Mouse (Mus musculus) bone marrow macrophage, adult 2 months (primary cell): ENCODE measurements around the gene Psma3. TPM values are rescaled to one million over a fixed set of nuclear protein-coding genes. Genes with fewer than 3 reads are reported as not detected.
A peak's percentile ranks its signal among the peaks of the same experiment; 100 is the strongest.

Experiments used
- H3K27ac ChIP-seq: 2 replicates; pipeline ENCODE4 v1.5.1; 2012; ENCODE audit warnings: low read depth, low read length; ENCODE audit not compliant: insufficient read depth
- H3K4me1 ChIP-seq: 2 replicates; pipeline ENCODE4 v1.6.1; 2012; ENCODE audit warnings: low read length; ENCODE audit not compliant: control insufficient read depth, insufficient read depth
- H3K4me3 ChIP-seq: 2 replicates; pipeline ENCODE4 v1.5.1; 2012; ENCODE audit warnings: mild to moderate bottlenecking, low read length, moderate library complexity; ENCODE audit not compliant: insufficient read depth
- CTCF ChIP-seq: IDR thresholded peaks from 2 replicates; pipeline ENCODE4 v1.5.1; 2012; ENCODE audit warnings: low read depth, mild to moderate bottlenecking, low read length, moderate library complexity
- POLR2A ChIP-seq: IDR thresholded peaks from 2 replicates; pipeline ENCODE4 v1.6.1; 2012; ENCODE audit warnings: mild to moderate bottlenecking, low read depth, low read length, borderline replicate concordance
- polyA plus RNA-seq: library from polyadenylated mRNA; stranded (reverse); fragments of >200 nt; gene quantifications from 2 replicates; pipeline ENCODE4 v1.2.4, GENCODE M21; 2012; ENCODE audit not compliant: missing spikeins, insufficient read depth, insufficient read length

The Psma3 gene
- polyA plus RNA-seq, 1 experiment: 153 TPM

DNA sequence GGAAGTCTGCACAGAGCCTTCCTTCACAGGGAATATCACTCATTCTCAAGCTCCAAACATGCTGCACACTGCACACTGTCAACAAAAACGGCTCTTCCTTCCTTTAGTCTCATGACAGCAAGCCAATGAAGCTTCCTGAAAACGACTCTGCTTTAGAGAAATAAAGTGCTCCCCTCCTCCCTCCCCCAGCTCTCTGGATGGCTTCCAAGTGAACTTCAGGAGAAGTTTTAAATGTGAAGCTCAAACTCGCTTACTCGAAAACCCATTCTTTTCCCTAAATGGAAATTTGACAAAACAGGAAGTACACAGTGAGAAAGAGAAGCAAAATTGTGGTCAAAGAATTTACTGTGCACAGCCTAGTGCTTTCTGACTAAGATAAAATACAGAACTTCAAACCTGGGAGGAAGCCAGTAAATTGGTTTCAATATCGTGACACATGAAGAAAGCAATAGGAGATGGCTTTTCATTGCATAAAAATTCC lies 25.0 kb downstream of the Psma3 start:
- H3K4me1 ChIP-seq: peaks cover 48% of the 10 kb centered on the region
- TF ChIP-seq CTCF: no peak
- H3K27ac ChIP-seq: peak overlapping the region; percentile 100
- peak overlapping the region; percentile 43 for H3K4me3 ChIP-seq

- H3K27ac ChIP-seq: peak overlapping the region; percentile 100
- H3K4me1 ChIP-seq: peaks cover 55% of the 10 kb centered on the region
- peak overlapping the region; percentile 31 for H3K4me3 ChIP-seq
- TF ChIP-seq POLR2A: no peak
- TF ChIP-seq CTCF: no peak
Measured at GRCm38 (mm10) chr12:71000344-71000743, 25.9 kb downstream of the Psma3 start.

DNA sequence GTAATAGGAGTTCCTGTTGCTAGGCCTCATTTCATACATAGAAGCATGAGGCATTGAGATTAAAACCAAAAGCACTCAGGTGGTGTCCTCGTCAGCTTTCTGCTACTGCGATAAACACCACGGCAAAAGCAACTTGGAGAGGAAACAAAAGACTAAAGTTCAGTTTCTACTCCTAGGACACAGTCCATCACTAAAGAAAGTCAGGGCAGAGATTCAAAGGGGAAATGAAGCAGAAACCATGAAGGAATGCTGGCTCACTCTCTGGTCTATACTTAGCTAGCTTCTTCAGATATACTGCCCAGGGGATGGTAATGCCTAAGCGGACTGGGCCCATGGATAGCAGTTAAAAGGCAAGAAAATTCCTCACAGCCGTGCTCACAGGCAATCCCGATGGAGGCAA lies 27.0 kb downstream of the Psma3 start:
- peak overlapping the region; percentile 33 for H3K27ac ChIP-seq
- TF ChIP-seq POLR2A (no peak), CTCF (no peak)
- H3K4me1 ChIP-seq: peaks cover 64% of the 10 kb centered on the region
- H3K4me3 ChIP-seq: no peak overlapping the region

- no peak overlapping the region for H3K4me3 ChIP-seq
- peak overlapping the region; percentile 11 for H3K27ac ChIP-seq
- TF ChIP-seq CTCF: no peak
- no peak for TF ChIP-seq POLR2A
- peaks cover 65% of the 10 kb centered on the region for H3K4me1 ChIP-seq
Measured at GRCm38 (mm10) chr12:71003760-71004426, 29.5 kb downstream of the Psma3 start.

DNA sequence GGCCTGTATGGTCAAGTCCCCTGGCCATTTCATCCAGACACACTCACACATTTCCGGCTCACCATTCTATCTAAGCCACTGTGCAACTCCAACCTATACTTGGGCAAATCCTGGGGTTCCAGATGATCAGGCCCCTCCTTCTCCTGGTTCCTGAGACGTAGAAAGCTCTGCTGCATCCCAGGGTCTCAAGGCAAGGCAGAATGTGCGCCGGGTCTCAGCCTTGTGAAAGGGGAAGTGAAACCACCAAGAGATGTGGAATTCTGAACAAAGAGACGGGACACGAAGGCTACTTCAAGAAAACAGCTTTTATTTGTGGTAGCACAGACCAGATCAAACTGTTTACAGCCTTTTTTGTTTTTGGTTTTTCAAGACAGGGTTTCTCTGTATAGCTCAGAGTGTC lies 31.7 kb downstream of the Psma3 start:
- Histone ChIP-seq H3K4me1 (peaks cover 53% of the 10 kb centered on the region), H3K27ac (peak overlapping the region; percentile 63)
- TF ChIP-seq POLR2A: no peak
- no peak for TF ChIP-seq CTCF

DNA sequence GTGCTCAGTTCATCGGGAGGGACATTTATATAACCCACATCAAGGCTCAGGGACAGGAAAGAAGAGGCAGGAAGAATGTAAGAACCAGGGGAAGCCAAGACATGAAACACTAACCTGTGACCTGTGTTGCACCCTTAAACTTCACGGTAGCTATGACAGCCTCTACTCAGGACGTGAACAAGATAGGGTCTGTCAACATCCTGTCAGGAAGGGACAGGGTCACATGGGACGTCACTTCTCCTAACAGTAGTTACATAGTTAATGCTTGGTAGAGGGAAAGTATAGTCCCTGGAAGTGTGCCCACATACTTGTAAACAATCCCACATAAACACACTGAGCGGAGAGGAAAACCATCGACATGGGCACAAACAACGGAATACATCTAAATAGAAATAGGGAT lies 32.5 kb downstream of the Psma3 start:
- TF ChIP-seq POLR2A (no peak), CTCF (no peak)
- Histone ChIP-seq H3K27ac (peak overlapping the region; percentile 60), H3K4me1 (peaks cover 46% of the 10 kb centered on the region), H3K4me3 (no peak overlapping the region)

More for the DNA sequence above, 31.7 kb downstream of the Psma3 start:
- H3K4me3 ChIP-seq: no peak overlapping the region

DNA sequence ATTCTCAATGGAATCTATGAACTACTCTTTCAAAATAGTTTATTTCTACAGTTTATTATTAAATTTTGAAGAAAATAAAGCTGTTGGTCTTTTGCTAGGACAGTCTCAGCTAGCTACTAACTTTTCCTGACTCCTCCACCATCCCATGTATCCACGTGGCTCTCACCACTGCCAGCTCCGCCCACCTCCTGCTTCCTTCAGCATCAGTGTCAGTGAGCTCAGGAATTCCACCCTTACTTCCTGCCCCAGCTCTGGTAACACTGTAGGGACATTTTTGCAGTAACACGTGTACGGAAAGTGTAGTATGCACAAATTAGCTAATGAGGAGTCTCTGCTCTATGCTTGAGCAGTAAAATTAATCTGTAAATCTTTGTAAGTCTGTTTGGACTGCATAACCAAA lies 35.3 kb downstream of the Psma3 start:
- Histone ChIP-seq H3K4me3 (no peak overlapping the region), H3K4me1 (peaks cover 41% of the 10 kb centered on the region), H3K27ac (no peak overlapping the region)
- no peak for TF ChIP-seq CTCF
- TF ChIP-seq POLR2A: no peak

DNA sequence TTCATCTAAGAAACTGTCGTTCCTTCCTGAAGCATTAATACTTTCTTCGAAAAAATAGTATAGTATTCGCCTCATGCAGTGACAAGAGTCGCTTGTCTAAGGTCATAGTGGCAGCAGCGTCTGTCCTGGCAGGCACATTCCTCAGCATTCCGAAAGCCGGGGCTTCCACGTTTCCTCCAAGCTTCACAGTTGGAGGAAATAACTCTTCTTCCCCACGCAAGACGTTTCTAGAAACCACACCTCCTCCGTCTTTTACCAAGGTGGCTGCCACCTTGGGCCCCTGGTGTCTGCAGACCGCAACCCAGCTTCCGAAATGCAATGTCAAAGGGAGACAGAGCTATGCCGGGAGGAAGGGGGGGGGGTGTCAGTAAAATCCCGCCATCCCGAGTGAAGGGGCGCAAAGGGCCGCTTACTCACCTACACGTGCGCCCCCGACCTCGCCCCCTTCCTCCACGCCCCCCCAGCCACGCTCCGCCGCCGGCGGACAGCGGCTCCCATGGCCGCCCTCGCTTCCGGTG lies 40.5 kb downstream of the Psma3 start:
- Histone ChIP-seq H3K27ac (peak overlapping the region; percentile 96), H3K4me3 (peak overlapping the region; percentile 90), H3K4me1 (peaks cover 12% of the 10 kb centered on the region)
- TF ChIP-seq POLR2A: no peak
- TF ChIP-seq CTCF: 0 out of 2 replicates have a peak, but pooled peaks have one; percentile 9

DNA sequence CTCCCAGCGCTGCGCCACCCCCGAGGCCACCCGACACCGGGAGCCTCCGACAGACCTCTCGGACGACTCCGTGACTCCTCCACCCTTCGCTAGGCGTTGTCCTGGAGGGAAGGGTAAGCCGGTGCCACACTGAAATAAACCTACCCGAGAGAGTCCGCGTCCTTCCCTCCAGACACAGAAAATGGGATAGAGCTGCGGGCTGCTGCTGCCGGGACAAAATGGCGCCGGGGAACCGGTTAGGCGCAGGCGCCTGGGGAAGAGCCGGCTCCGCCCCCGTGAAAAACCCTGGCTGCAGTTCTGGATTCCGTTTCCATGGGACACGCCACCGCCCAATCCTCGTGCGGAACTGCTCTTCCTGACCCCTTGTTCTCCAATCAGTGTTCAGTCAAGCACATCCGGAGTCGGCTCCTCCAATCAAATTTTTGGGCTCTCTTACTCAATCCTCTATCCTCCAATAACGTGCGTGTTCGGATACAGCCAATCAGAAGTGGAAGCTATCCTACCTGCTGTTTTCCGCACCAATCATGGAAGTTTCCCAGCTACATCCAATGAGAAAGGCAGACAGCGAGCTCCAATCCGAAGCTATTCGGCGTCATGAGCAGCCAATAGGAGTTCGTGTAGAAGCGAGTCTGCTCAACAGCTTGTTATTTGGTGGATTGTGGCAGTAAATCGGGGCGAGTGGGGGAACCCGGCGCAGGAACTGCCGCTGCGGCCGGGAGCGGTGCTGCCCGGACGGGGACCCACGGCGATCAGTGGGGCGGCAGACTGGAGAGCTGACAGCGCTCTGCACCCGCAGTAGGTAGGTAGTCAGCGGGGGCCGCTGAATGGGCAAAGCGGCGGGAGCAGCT lies 41.2 kb downstream of the Psma3 start, which contains the start of gene Arid4a:
Gene Arid4a, plus strand, starts transcription at position 628 of the 848 bp plus-strand sequence.
- Histone ChIP-seq H3K4me3 (peak within 1 kb of the TSS; percentile 90), H3K27ac (peak within 1 kb of the TSS; percentile 96), H3K4me1 (peaks cover 12% of the 10 kb centered on the region)
- TF ChIP-seq CTCF (no peak), POLR2A (0 out of 2 replicates have a peak, but pooled peaks have one; percentile 66)

DNA sequence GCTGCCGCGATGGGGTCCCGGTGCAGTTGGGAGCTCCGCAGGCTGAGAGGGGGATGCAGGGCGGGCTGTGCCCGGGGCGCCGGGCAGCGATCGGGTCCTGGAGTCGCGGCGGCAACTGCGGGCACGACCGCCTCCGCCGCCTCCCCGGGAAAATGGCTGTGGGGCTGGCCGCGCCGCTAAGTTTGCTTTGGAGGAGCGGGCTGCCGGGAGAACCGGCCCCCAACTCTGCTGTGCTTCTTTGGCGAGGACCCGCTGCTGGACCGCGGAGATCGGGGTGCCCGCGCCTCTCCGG lies 41.7 kb downstream of the Psma3 start:
- Histone ChIP-seq H3K27ac (peak overlapping the region; percentile 84), H3K4me3 (peak overlapping the region; percentile 87), H3K4me1 (peaks cover 12% of the 10 kb centered on the region)
- no peak for TF ChIP-seq POLR2A
- TF ChIP-seq CTCF: no peak
